In genomic region chr15:99294813-99295374, GRCm38 (mm10) we compare ENCODE assay signal across 7 mouse cellular contexts. TPM values are rescaled to one million over a fixed set of nuclear protein-coding genes. Genes with fewer than 3 reads are reported as not detected.
DNase-seq lines count a peak whose midpoint lies in the region; ATAC-seq lines count a peak whose summit lies in the region.

Gene Prpf40b (plus strand): TSS chr15:99295087.

- H3K27me3 ChIP-seq in intestine, embryonic 16.5 days (replicated peaks; ENCODE audit: control insufficient read depth, insufficient read depth, low read length): no peaks in the 10 kb centered on the region
- no peaks in the 10 kb centered on the region for H3K27me3 ChIP-seq in midbrain, embryonic 11.5 days (ENCODE audit: control insufficient read depth, insufficient read depth, low read length)

- H3K9ac ChIP-seq in intestine, embryonic 16.5 days (ENCODE audit: low read depth, low read length): peak within 1 kb of the TSS; percentile 76
- peak within 1 kb of the TSS; percentile 81 for H3K9ac ChIP-seq in midbrain, embryonic 11.5 days (ENCODE audit: low read length)

- ATAC-seq in intestine, embryonic 16.5 days: peak; percentile 97
- ATAC-seq in midbrain, embryonic 11.5 days (ENCODE audit: low FRiP score): peak; percentile 97

- peak within 1 kb of the TSS; percentile 73 for H3K4me3 ChIP-seq in intestine, embryonic 16.5 days (ENCODE audit: low read length)
- H3K4me3 ChIP-seq in midbrain, embryonic 11.5 days (ENCODE audit: low read depth, low read length): peak within 1 kb of the TSS; percentile 70

- no peaks in the 10 kb centered on the region for H3K36me3 ChIP-seq in intestine, embryonic 16.5 days (ENCODE audit: control insufficient read depth, insufficient read depth, low read length)
- no peaks in the 10 kb centered on the region for H3K36me3 ChIP-seq in midbrain, embryonic 11.5 days (ENCODE audit: control insufficient read depth, insufficient read depth, low read length)

- no peaks in the 10 kb centered on the region for H3K9me3 ChIP-seq in intestine, embryonic 16.5 days (ENCODE audit: control insufficient read depth, low read length)
- H3K9me3 ChIP-seq in midbrain, embryonic 11.5 days (ENCODE audit: control insufficient read depth, low read length): no peaks in the 10 kb centered on the region

- H3K4me1 ChIP-seq in intestine, embryonic 16.5 days (ENCODE audit: control insufficient read depth, insufficient read depth, low read length): 0 out of 2 replicates have a peak, but pooled peaks cover 2% of the 10 kb centered on the region
- H3K4me1 ChIP-seq in midbrain, embryonic 11.5 days (ENCODE audit: control insufficient read depth, insufficient read depth, low read length): peaks cover 11% of the 10 kb centered on the region

- H3K4me2 ChIP-seq in intestine, embryonic 16.5 days (ENCODE audit: low read depth, low read length): peak within 1 kb of the TSS; percentile 63
- peak within 1 kb of the TSS; percentile 56 for H3K4me2 ChIP-seq in midbrain, embryonic 11.5 days

- intact Hi-C loops in left cerebral cortex, postnatal 36 days (cut with DNase I): loop anchor here (5.0 kb wide), 1 partner anchor 48 kb away; no protein-coding TSS in a partner anchor

- peak within 1 kb of the TSS; percentile 84 for H3K27ac ChIP-seq in intestine, embryonic 16.5 days (ENCODE audit: low read length)
- peak within 1 kb of the TSS; percentile 87 for H3K27ac ChIP-seq in midbrain, embryonic 11.5 days (ENCODE audit: low read depth, low read length)

- peak; percentile 98 for DNase-seq in adrenal gland, adult 2 months
- peak; percentile 81 for DNase-seq in embryo, embryonic 11.5 days (ENCODE audit: low read depth, low spot score)
- peak; percentile 90 to 93 for DNase-seq in gastrocnemius, postnatal 4 days (ENCODE audit: low spot score in 2 of 2)
- peak; percentile 95 to 98 for DNase-seq in left cerebral cortex, postnatal 36 days (ENCODE audit: low spot score in 2 of 2)
- DNase-seq in midbrain, embryonic 11.5 days (ENCODE audit: low spot score, missing footprints): peak; percentile 99
- DNase-seq in skeletal muscle tissue, adult 2 months (ENCODE audit: low read depth, low spot score): peak; percentile 93

- WGBS in intestine, embryonic 16.5 days: under 1% methylated on average over 60 of the region's 64 CpGs
- WGBS in midbrain, embryonic 11.5 days: 0% methylated on average over 52 of the region's 64 CpGs

RNA-seq across cellular contexts. Expression of gene Prpf40b, which starts in this region (rescaled TPM):
- 10 to 100 TPM; 38.8 to 41.0 TPM for total RNA-seq in adrenal gland, adult 2 months (2021)
- 84.1 and 106 TPM in 2 replicates for polyA plus RNA-seq in adrenal gland, adult 2 months (2012; rRNA removed)
- 10 to 100 TPM; 32.6 to 34.5 TPM for total RNA-seq in gastrocnemius, postnatal 4 days (2021)
- 29.8 and 34.8 TPM in 2 replicates for polyA plus RNA-seq in intestine, embryonic 16.5 days (2015; fragmentation: Nextera tagmentation; extraction: Ambion mirVana)
- total RNA-seq in left cerebral cortex, postnatal 36 days (2021): 100 to 1,000 TPM in 1 of 2 experiments, 10 to 100 TPM in 1; 88.1 to 104 TPM
- 41.5 and 41.6 TPM in 2 replicates for polyA plus RNA-seq in midbrain, embryonic 11.5 days (2014; fragmentation: Nextera tagmentation; extraction: Ambion mirVana)

Comparison
In these comparisons a context has a peak if more than half of its experiments do, and no peak if none do; other contexts are left out.
1. Peak in every context shown above with its lines: DNase-seq, ATAC-seq, H3K4me3 ChIP-seq and H3K27ac ChIP-seq.